ENCODE assay signal across 26 mouse cellular contexts in genomic region chr11:46321559-46321958, GRCm38 (mm10). TPM values are rescaled to one million over a fixed set of nuclear protein-coding genes. Genes with fewer than 3 reads are reported as not detected.
DNase-seq lines count a peak whose midpoint lies in the region; ATAC-seq and TF ChIP-seq lines count a peak whose summit lies in the region.
"Had no signal": no experiment of that assay in that cellular context is flagged by ENCODE, and none has a peak within 500 bp of the region (broad histone marks: within the 10 kb centered on the region; RNA-seq: fewer than 3 reads in every experiment).

No protein-coding gene starts in this region.

- no peak overlapping the region for H3K4me3 ChIP-seq in kidney, embryonic 14.5 days (ENCODE audit: low read length)
- H3K4me3 ChIP-seq in kidney, adult 2 months (ENCODE audit: insufficient read depth, low read depth, low read length), result no peak overlapping the region
- no peak overlapping the region for H3K4me3 ChIP-seq in limb, embryonic 11.5 days (ENCODE audit: low read depth, low read length)
- H3K4me3 ChIP-seq in limb, embryonic 10.5 days, result no peak overlapping the region
- H3K4me3 ChIP-seq: embryonic facial prominence, embryonic 13.5 days; embryonic facial prominence, embryonic 15.5 days; erythroblast, embryonic 14.5 days; forebrain, embryonic 10.5 days; forebrain, embryonic 12.5 days had no signal

- H3K4me2 ChIP-seq in kidney, embryonic 14.5 days (replicated peaks; ENCODE audit: low read depth, low read length), result no peak overlapping the region
- H3K4me2 ChIP-seq in limb, embryonic 11.5 days (ENCODE audit: low read depth, severe bottlenecking), result no peak overlapping the region
- H3K4me2 ChIP-seq: embryonic facial prominence, embryonic 13.5 days; embryonic facial prominence, embryonic 15.5 days; forebrain, embryonic 12.5 days had no signal

- TF ChIP-seq CTCF in kidney, adult 2 months (conservative IDR thresholded peaks at IDR 0.05; ENCODE audit: insufficient read depth, insufficient read length, low read depth, low read length), result no peak

- TF ChIP-seq POLR2A in kidney, adult 2 months (IDR thresholded peaks at IDR 0.05; ENCODE audit: low read depth, low read length), result no peak

- no peak overlapping the region for H3K27ac ChIP-seq in kidney, embryonic 14.5 days (ENCODE audit: low read depth, low read length)
- H3K27ac ChIP-seq in kidney, adult 2 months (ENCODE audit: insufficient read depth, low read depth, low read length), result no peak overlapping the region
- no peak overlapping the region for H3K27ac ChIP-seq in limb, embryonic 11.5 days (replicated peaks; ENCODE audit: low read depth, low read length)
- no peak overlapping the region for H3K27ac ChIP-seq in limb, embryonic 10.5 days
- H3K27ac ChIP-seq: embryonic facial prominence, embryonic 13.5 days; embryonic facial prominence, embryonic 15.5 days; forebrain, embryonic 10.5 days; forebrain, embryonic 12.5 days had no signal

- H3K9me3 ChIP-seq in kidney, embryonic 14.5 days (ENCODE audit: control insufficient read depth, low read length), result no peaks in the 10 kb centered on the region
- no peaks in the 10 kb centered on the region for H3K9me3 ChIP-seq in limb, embryonic 11.5 days (ENCODE audit: control insufficient read depth, low read length)
- no peaks in the 10 kb centered on the region for H3K9me3 ChIP-seq in limb, embryonic 10.5 days (replicated peaks)
- H3K9me3 ChIP-seq: embryonic facial prominence, embryonic 13.5 days; embryonic facial prominence, embryonic 15.5 days; forebrain, embryonic 10.5 days; forebrain, embryonic 12.5 days; G1E had no signal

- 40% methylated on average over 7 of the region's 7 CpGs for WGBS in kidney, embryonic 14.5 days
- 50% methylated on average over 7 of the region's 7 CpGs for WGBS in kidney, adult 2 months
- 34% methylated on average over 7 of the region's 7 CpGs for WGBS in limb, embryonic 11.5 days
- WGBS in limb, embryonic 10.5 days, result 37% methylated on average over 7 of the region's 7 CpGs

- no peaks in the 10 kb centered on the region for H3K27me3 ChIP-seq in kidney, embryonic 14.5 days (ENCODE audit: control insufficient read depth, insufficient read depth, low read length)
- H3K27me3 ChIP-seq in kidney, adult 2 months (replicated peaks; ENCODE audit: control insufficient read depth, insufficient read depth, low read length), result no peaks in the 10 kb centered on the region
- no peaks in the 10 kb centered on the region for H3K27me3 ChIP-seq in limb, embryonic 11.5 days (ENCODE audit: control insufficient read depth, insufficient read depth, low read length)
- no peaks in the 10 kb centered on the region for H3K27me3 ChIP-seq in limb, embryonic 10.5 days (ENCODE audit: low read depth, poor library complexity, severe bottlenecking)
- H3K27me3 ChIP-seq: embryonic facial prominence, embryonic 13.5 days; embryonic facial prominence, embryonic 15.5 days; forebrain, embryonic 12.5 days had no signal

- no peak for DNase-seq in kidney, adult 2 months
- DNase-seq in limb, embryonic 11.5 days (ENCODE audit: low spot score), result peak; percentile 32
- no peak for DNase-seq in limb, embryonic 10.5 days (ENCODE audit: low spot score)
- DNase-seq in forelimb bud, embryonic 11.5 days (ENCODE audit: low read depth, low spot score), result peak; percentile 54
- no peak for DNase-seq in natural killer cell, adult 2 months (ENCODE audit: low spot score in 2 of 2)
- DNase-seq: adrenal gland, adult 2 months; adrenal gland, postnatal 10 days; adrenal gland, postnatal 25 days; cerebellum, adult 11 months; cerebellum, adult 18-20 months; cerebellum, adult 8-10 months; cerebellum, adult 9-11 months; cerebellum, postnatal 14 days; cerebellum, postnatal 36 days; embryo, embryonic 11 days had no signal

- 0 out of 2 replicates have a peak, but pooled peaks have one; percentile 28 for ATAC-seq in kidney, embryonic 14.5 days (ENCODE audit: low FRiP score, low TSS enrichment)
- ATAC-seq in limb, embryonic 11.5 days (ENCODE audit: insufficient number of reproducible peaks, low FRiP score, low TSS enrichment, low read depth), result 0 out of 2 replicates have a peak, but pooled peaks have one; percentile 31
- ATAC-seq: activated CD4-positive, CD25-positive, alpha-beta regulatory T cell, adult 4 months; forebrain, embryonic 14.5 days; forebrain, embryonic 16.5 days; Patski had no signal

- no peaks in the 10 kb centered on the region for H3K36me3 ChIP-seq in kidney, embryonic 14.5 days (ENCODE audit: control insufficient read depth, insufficient read depth, low read length)
- H3K36me3 ChIP-seq in kidney, adult 2 months (ENCODE audit: control insufficient read depth, insufficient read depth, low read length), result no peaks in the 10 kb centered on the region
- H3K36me3 ChIP-seq in limb, embryonic 11.5 days (ENCODE audit: control insufficient read depth, insufficient read depth, low read length), result no peaks in the 10 kb centered on the region
- H3K36me3 ChIP-seq in limb, embryonic 10.5 days, result no peaks in the 10 kb centered on the region
- H3K36me3 ChIP-seq: embryonic facial prominence, embryonic 13.5 days; embryonic facial prominence, embryonic 15.5 days; forebrain, embryonic 10.5 days; forebrain, embryonic 12.5 days; G1E had no signal

- no peaks in the 10 kb centered on the region for H3K4me1 ChIP-seq in kidney, embryonic 14.5 days (ENCODE audit: control insufficient read depth, insufficient read depth, low read length)
- no peaks in the 10 kb centered on the region for H3K4me1 ChIP-seq in kidney, adult 2 months (ENCODE audit: control insufficient read depth, insufficient read depth, low read length)
- H3K4me1 ChIP-seq in limb, embryonic 11.5 days (ENCODE audit: control insufficient read depth, insufficient read depth, low read length), result peaks cover 3% of the 10 kb centered on the region; the same call in 1 of the 2 replicates
- peaks cover 27% of the 10 kb centered on the region for H3K4me1 ChIP-seq in limb, embryonic 10.5 days
- H3K4me1 ChIP-seq: embryonic facial prominence, embryonic 15.5 days; forebrain, embryonic 12.5 days had no signal

- no peak overlapping the region for H3K9ac ChIP-seq in kidney, embryonic 14.5 days (ENCODE audit: low read depth, low read length)
- H3K9ac ChIP-seq in limb, embryonic 11.5 days (ENCODE audit: low read length), result no peak overlapping the region
- H3K9ac ChIP-seq: embryonic facial prominence, embryonic 13.5 days; embryonic facial prominence, embryonic 15.5 days; forebrain, embryonic 12.5 days had no signal

RNA-seq across cellular contexts. Expression of gene Cyfip2, which starts 8.9 kb away (rescaled TPM):
- 9.4 and 19.2 TPM in 2 replicates for polyA plus RNA-seq in kidney, embryonic 14.5 days (2014; fragmentation: Nextera tagmentation; extraction: Ambion mirVana)
- 68.4 and 71.1 TPM in 2 replicates for polyA plus RNA-seq in kidney, adult 2 months (2012; rRNA removed)
- polyA plus RNA-seq in limb, embryonic 11.5 days (2014; fragmentation: Nextera tagmentation; extraction: Ambion mirVana), result 16.2 and 18.0 TPM in 2 replicates
- polyA plus RNA-seq in limb, embryonic 10.5 days (2016; fragmentation: Nextera tagmentation; extraction: Ambion mirVana), result 9.7 and 14.7 TPM in 2 replicates

Comparison
In these comparisons a context has a peak if more than half of its experiments do, and no peak if none do; other contexts are left out.
1. DNase-seq: peak in limb, embryonic 11.5 days (single experiment) and forelimb bud, embryonic 11.5 days (single experiment); none in kidney, adult 2 months (single experiment), limb, embryonic 10.5 days (single experiment) and natural killer cell, adult 2 months (0 of 2).